Comparison of ENCODE assay signal across 10 mouse cellular contexts in the genomic region with DNA sequence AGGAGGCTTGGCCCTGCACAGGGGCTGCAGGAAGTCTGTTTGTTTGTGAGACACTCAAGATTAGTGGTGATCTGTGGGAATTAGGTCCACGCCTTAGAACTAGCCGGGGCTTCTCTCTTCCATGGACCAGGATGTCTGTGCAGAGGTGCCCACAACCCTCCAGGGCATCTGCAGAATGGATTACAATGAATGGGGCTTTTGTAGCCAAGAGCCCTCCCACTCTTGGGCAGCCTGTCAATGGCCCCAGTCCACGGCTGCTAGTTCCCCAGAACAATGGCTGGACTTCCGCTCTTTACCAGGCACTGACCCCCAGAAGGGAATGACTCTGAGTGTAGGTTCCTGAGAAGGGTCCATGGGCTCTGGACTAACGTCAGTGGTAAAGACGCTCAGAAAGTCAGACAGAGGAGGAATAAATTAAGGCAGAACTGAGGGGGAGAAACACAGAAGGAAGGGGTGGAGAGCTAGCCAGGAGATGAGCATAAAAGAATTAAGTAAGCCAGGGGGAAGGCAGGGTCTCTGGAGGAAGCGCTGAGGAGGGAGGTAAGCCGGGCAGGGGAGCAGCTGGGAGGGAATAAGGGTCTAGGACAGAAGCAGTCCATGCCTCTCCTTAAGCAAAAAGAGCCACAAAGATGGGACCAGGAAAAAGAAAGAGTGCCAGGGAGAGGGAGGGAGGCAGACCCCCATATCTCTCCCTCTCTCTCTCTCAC. TPM values are rescaled to one million over a fixed set of nuclear protein-coding genes. Genes with fewer than 3 reads are reported as not detected.
DNase-seq lines count a peak whose midpoint lies in the region; ATAC-seq lines count a peak whose summit lies in the region.
"Had no signal": no experiment of that assay in that cellular context is flagged by ENCODE, and none has a peak within 500 bp of the region (broad histone marks: within the 10 kb centered on the region; RNA-seq: fewer than 3 reads in every experiment).

No protein-coding gene starts in this region.

- peaks cover 50% of the 10 kb centered on the region for H3K4me1 ChIP-seq in heart, embryonic 12.5 days (replicated peaks)
- peaks cover 94% of the 10 kb centered on the region for H3K4me1 ChIP-seq in embryonic facial prominence, embryonic 10.5 days
- peaks cover 14% of the 10 kb centered on the region for H3K4me1 ChIP-seq in hindbrain, embryonic 11.5 days (replicated peaks; ENCODE audit: control insufficient read depth, insufficient read depth, low read length)
- H3K4me1 ChIP-seq in midbrain, embryonic 15.5 days, result peaks cover 41% of the 10 kb centered on the region

- DNase-seq in heart, postnatal 36 days, result no peak
- DNase-seq in embryonic facial prominence, embryonic 10.5 days (ENCODE audit: low spot score), result peak; percentile 36
- peak; percentile 55 for DNase-seq in hindbrain, embryonic 11.5 days (ENCODE audit: low spot score)
- no peak for DNase-seq in thymus, postnatal 0 days (ENCODE audit: low spot score)
- no peak for DNase-seq in gastrocnemius, postnatal 14 days
- DNase-seq in right cerebral cortex, adult 18-20 months, result no peak
- DNase-seq: layer of hippocampus, postnatal 36 days had no signal

- H3K9me3 ChIP-seq in heart, embryonic 12.5 days (replicated peaks), result no peaks in the 10 kb centered on the region
- no peaks in the 10 kb centered on the region for H3K9me3 ChIP-seq in embryonic facial prominence, embryonic 10.5 days
- no peaks in the 10 kb centered on the region for H3K9me3 ChIP-seq in hindbrain, embryonic 11.5 days (ENCODE audit: control insufficient read depth, low read length)
- H3K9me3 ChIP-seq in midbrain, embryonic 15.5 days, result no peaks in the 10 kb centered on the region

- no peaks in the 10 kb centered on the region for H3K36me3 ChIP-seq in heart, embryonic 12.5 days
- H3K36me3 ChIP-seq in embryonic facial prominence, embryonic 10.5 days (replicated peaks), result no peaks in the 10 kb centered on the region
- H3K36me3 ChIP-seq in hindbrain, embryonic 11.5 days (ENCODE audit: control insufficient read depth, insufficient read depth, low read length), result no peaks in the 10 kb centered on the region
- H3K36me3 ChIP-seq in midbrain, embryonic 15.5 days (replicated peaks), result no peaks in the 10 kb centered on the region

- no peaks in the 10 kb centered on the region for H3K27me3 ChIP-seq in heart, embryonic 12.5 days (replicated peaks)
- H3K27me3 ChIP-seq in embryonic facial prominence, embryonic 10.5 days (replicated peaks; ENCODE audit: low read depth, poor library complexity, severe bottlenecking), result 0 out of 2 replicates have a peak, but pooled peaks cover 7% of the 10 kb centered on the region
- H3K27me3 ChIP-seq in hindbrain, embryonic 11.5 days (ENCODE audit: control insufficient read depth, insufficient read depth, low read length), result no peaks in the 10 kb centered on the region
- H3K27me3 ChIP-seq in midbrain, embryonic 15.5 days (replicated peaks), result no peaks in the 10 kb centered on the region

- intact Hi-C loops in heart, postnatal 36 days (cut with DNase I), result loop anchor here (10.0 kb wide), 1 partner anchor 594 kb away; no protein-coding TSS in a partner anchor
- intact Hi-C loops in gastrocnemius, postnatal 14 days (cut with DNase I; ENCODE audit: low total_unique reads), result no loop called here

- H3K9ac ChIP-seq in heart, embryonic 12.5 days, result no peak overlapping the region
- H3K9ac ChIP-seq in hindbrain, embryonic 11.5 days (ENCODE audit: low read depth, low read length), result peak overlapping the region; percentile 12
- no peak overlapping the region for H3K9ac ChIP-seq in midbrain, embryonic 15.5 days

- WGBS in heart, embryonic 12.5 days, result 42% methylated on average over 8 of the region's 8 CpGs
- WGBS in embryonic facial prominence, embryonic 10.5 days, result 10% methylated on average over 8 of the region's 8 CpGs
- WGBS in hindbrain, embryonic 11.5 days, result 23% methylated on average over 8 of the region's 8 CpGs
- WGBS in midbrain, embryonic 15.5 days, result 5% methylated on average over 8 of the region's 8 CpGs

- no peak overlapping the region for H3K4me2 ChIP-seq in heart, embryonic 12.5 days
- peak overlapping the region; percentile 22; the same call in 1 of the 2 replicates for H3K4me2 ChIP-seq in hindbrain, embryonic 11.5 days (replicated peaks; ENCODE audit: low read depth, low read length)
- H3K4me2 ChIP-seq in midbrain, embryonic 15.5 days, result peak overlapping the region; percentile 7

- ATAC-seq in heart, embryonic 12.5 days (ENCODE audit: insufficient number of reproducible peaks, low FRiP score), result no peak
- ATAC-seq in hindbrain, embryonic 11.5 days (ENCODE audit: low FRiP score), result peak; percentile 51; the same call in 1 of the 2 replicates
- ATAC-seq in midbrain, embryonic 15.5 days (replicated peaks), result peak; percentile 30
- ATAC-seq: CD4-positive, CD25-positive, alpha-beta regulatory T cell, adult 4 months had no signal

- H3K4me3 ChIP-seq in heart, embryonic 12.5 days, result no peak overlapping the region
- peak overlapping the region; percentile 33; the same call in 1 of the 2 replicates for H3K4me3 ChIP-seq in embryonic facial prominence, embryonic 10.5 days
- H3K4me3 ChIP-seq in hindbrain, embryonic 11.5 days (ENCODE audit: low read depth, low read length), result no peak overlapping the region
- H3K4me3 ChIP-seq in midbrain, embryonic 15.5 days, result no peak overlapping the region

- peak overlapping the region; percentile 12; the same call in 1 of the 2 replicates for H3K27ac ChIP-seq in heart, embryonic 12.5 days (ENCODE audit: poor library complexity, severe bottlenecking)
- H3K27ac ChIP-seq in embryonic facial prominence, embryonic 10.5 days (replicated peaks), result peak overlapping the region; percentile 77
- H3K27ac ChIP-seq in hindbrain, embryonic 11.5 days (ENCODE audit: low read depth, low read length), result peak overlapping the region; percentile 65
- peak overlapping the region; percentile 77 for H3K27ac ChIP-seq in midbrain, embryonic 15.5 days

RNA-seq across cellular contexts. Expression of gene Vps8, which starts 24.4 kb away (rescaled TPM):
- 28.1 and 29.2 TPM in 2 replicates for polyA plus RNA-seq in heart, embryonic 12.5 days (2016; fragmentation: Nextera tagmentation; extraction: Ambion mirVana)
- total RNA-seq in heart, postnatal 36 days (2021), result 10 to 100 TPM; 19.9 to 27.9 TPM
- polyA plus RNA-seq in embryonic facial prominence, embryonic 10.5 days (2016; fragmentation: Nextera tagmentation; extraction: Ambion mirVana), result 16.4 and 16.6 TPM in 2 replicates
- 27.0 and 29.6 TPM in 2 replicates for polyA plus RNA-seq in hindbrain, embryonic 11.5 days (2014; fragmentation: Nextera tagmentation; extraction: Ambion mirVana)
- 37.5 and 40.2 TPM in 2 replicates for polyA plus RNA-seq in midbrain, embryonic 15.5 days (2015; fragmentation: Nextera tagmentation; extraction: Ambion mirVana)
- 8.0 and 8.1 TPM in 2 replicates for polyA plus RNA-seq in thymus, postnatal 0 days (2015; fragmentation: Nextera tagmentation; extraction: Ambion mirVana)
- total RNA-seq in gastrocnemius, postnatal 14 days (2021), result 10 to 100 TPM; 10.4 to 12.6 TPM

Comparison
In these comparisons a context has a peak if more than half of its experiments do, and no peak if none do; other contexts are left out.
1. H3K27ac ChIP-seq: peak in every context shown above with its lines; median percentile 77 in embryonic facial prominence, embryonic 10.5 days; 77 in midbrain, embryonic 15.5 days; 65 in hindbrain, embryonic 11.5 days; 12 in heart, embryonic 12.5 days.
2. DNase-seq: peak in embryonic facial prominence, embryonic 10.5 days (single experiment) and hindbrain, embryonic 11.5 days (single experiment); none in heart, postnatal 36 days (0 of 2), thymus, postnatal 0 days (single experiment), gastrocnemius, postnatal 14 days (single experiment) and right cerebral cortex, adult 18-20 months (single experiment).